Mouse (Mus musculus): Measurements from ENCODE around the gene Gas8.

DNA sequence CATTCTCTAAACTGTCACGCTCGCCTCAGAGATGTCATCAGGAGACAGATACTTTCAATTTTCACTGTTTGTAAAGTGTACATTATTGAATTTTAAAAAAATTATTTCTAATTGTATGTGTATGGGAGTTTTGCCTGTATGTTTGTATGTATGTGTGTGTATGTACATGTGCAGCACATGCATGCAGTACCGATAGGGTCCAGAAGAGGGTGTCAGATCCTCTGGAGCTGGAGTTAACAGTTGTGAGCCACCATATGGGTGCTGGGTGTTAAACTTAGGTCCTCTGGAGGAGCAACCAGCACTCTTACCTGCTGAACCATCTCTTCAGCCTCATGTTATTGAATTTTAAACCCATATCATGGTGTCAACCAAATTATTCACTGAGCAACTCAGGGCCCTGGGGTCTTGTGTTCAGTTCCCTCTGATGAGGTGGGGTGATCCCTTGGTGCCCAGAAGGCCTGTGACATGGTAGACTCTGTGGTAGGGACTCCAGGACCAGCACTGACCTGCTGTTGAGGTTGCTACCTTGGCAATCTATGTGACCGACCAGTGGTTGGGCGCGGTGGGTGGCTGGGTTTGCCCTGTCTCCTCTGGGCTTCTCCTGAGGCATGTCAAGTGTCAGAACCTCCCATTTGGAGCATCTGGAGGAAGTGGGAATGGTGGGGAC lies 14.7 kb upstream of the Gas8 start:
- TF ChIP-seq EP300 (optimal IDR thresholded peaks at IDR 0.05): no peak
- TF ChIP-seq CTCF (IDR thresholded peaks at IDR 0.05; ENCODE audit: low read depth): peak; percentile 22
